Mouse (Mus musculus) gastrocnemius, postnatal 4 days (tissue): ENCODE results near the gene Ptprcap. TPM values are rescaled to one million over a fixed set of nuclear protein-coding genes. Genes with fewer than 3 reads are reported as not detected.
"Not testable (repeated sequence)": the region's sequence is repeated elsewhere in the genome, so short reads cannot be mapped to it uniquely, and the experiment has no call there.

Experiments
- DNase-seq, 2 experiments: peaks; one replicate each; pipeline ENCODE4 v3.0.0; 2021 to 2022; ENCODE audit warnings: low spot score in 2 of 2, mixed read lengths in 2 of 2
- long read RNA-seq, 2 experiments: library from polyadenylated mRNA; stranded (forward); transcript quantifications; one replicate each; pipeline ENCODE4 v2.0.0; 2021
- total RNA-seq, 2 experiments: library from RNA; stranded (reverse); gene quantifications; 2 replicates each; pipeline ENCODE4 v1.2.3; 2021

The Ptprcap gene
- 1 to 10 TPM; 1.9 to 2.2 TPM for total RNA-seq
- long read RNA-seq, experiment 1, partial matches to known transcripts, result 0 of 1 reads
- long read RNA-seq, experiment 1, other reads (novel, unspliced or antisense), result 0 of 1 reads
- long read RNA-seq, experiment 2, partial matches to known transcripts, result 0 of 5 reads
- long read RNA-seq, experiment 2, other reads (novel, unspliced or antisense), result 3 of 5 reads

- DNase-seq, result no peak
Measured at GRCm38 (mm10) chr19:4153232-4153654, at the start of gene Ptprcap. Ptprcap (plus strand) TSS chr19:4153604.

GRCm38 (mm10) chr19:4103792-4104191 is 49.6 kb upstream of the Ptprcap start:
- no peak for DNase-seq

- no peak for DNase-seq
Measured at GRCm38 (mm10) chr19:4104675-4105194, 48.7 kb upstream of the Ptprcap start.

GRCm38 (mm10) chr19:4106654-4107053 is 46.8 kb upstream of the Ptprcap start:
- DNase-seq, result no peak

GRCm38 (mm10) chr19:4108535-4108934 is 44.9 kb upstream of the Ptprcap start:
- DNase-seq, result no peak

- DNase-seq, result no peak
Measured at GRCm38 (mm10) chr19:4112063-4112960, 41.1 kb upstream of the Ptprcap start.

- peak in 1 of 2 experiments; percentile 73 for DNase-seq
Measured at GRCm38 (mm10) chr19:4113186-4113805, 40.1 kb upstream of the Ptprcap start.

GRCm38 (mm10) chr19:4113806-4114230 is 39.6 kb upstream of the Ptprcap start:
- no peak for DNase-seq

- no peak for DNase-seq
Measured at GRCm38 (mm10) chr19:4114551-4114950, 38.9 kb upstream of the Ptprcap start.

- DNase-seq, result no peak
Measured at GRCm38 (mm10) chr19:4115144-4115543, 38.3 kb upstream of the Ptprcap start.

GRCm38 (mm10) chr19:4115816-4116215 is 37.6 kb upstream of the Ptprcap start:
- no peak for DNase-seq

- no peak for DNase-seq
Measured at GRCm38 (mm10) chr19:4117006-4117405, 36.4 kb upstream of the Ptprcap start.

- DNase-seq, result no peak
Measured at GRCm38 (mm10) chr19:4118350-4118749, 35.1 kb upstream of the Ptprcap start.

- no peak for DNase-seq
Measured at GRCm38 (mm10) chr19:4119716-4120487, 33.5 kb upstream of the Ptprcap start.

GRCm38 (mm10) chr19:4120496-4120895 is 32.9 kb upstream of the Ptprcap start:
- DNase-seq, result no peak

GRCm38 (mm10) chr19:4121097-4121805 is 32.2 kb upstream of the Ptprcap start:
- DNase-seq, result peak; percentile 90 to 98

- DNase-seq, result not testable (repeated sequence)
Measured at GRCm38 (mm10) chr19:4121896-4122295, 31.5 kb upstream of the Ptprcap start.

GRCm38 (mm10) chr19:4122411-4123370 is 30.7 kb upstream of the Ptprcap start:
- DNase-seq, result no peak

- no peak for DNase-seq
Measured at GRCm38 (mm10) chr19:4124432-4124831, 29.0 kb upstream of the Ptprcap start.
